Mouse (Mus musculus) liver, embryonic 12.5 days (tissue): ENCODE measurements around the gene Ehmt1. TPM values are rescaled to one million over a fixed set of nuclear protein-coding genes. Genes with fewer than 3 reads are reported as not detected.
A peak's percentile ranks its signal among the peaks of the same experiment; 100 is the strongest.

Source experiments
- ATAC-seq: fragments of 200-750 bp; cut with Nextera tagmentation; 2 replicates; pipeline ENCODE4 v1.8.0; 2017; ENCODE audit warnings: moderate number of reproducible peaks, mild to moderate bottlenecking, moderate library complexity
- H3K27ac ChIP-seq: fragments of 300-500 bp; sonication (generic); 2 replicates; pipeline ENCODE4 v1.5.1; 2016; ENCODE audit warnings: mild to moderate bottlenecking
- H3K27me3 ChIP-seq: fragments of 300-500 bp; sonication (generic); replicated peaks from 2 replicates; pipeline ENCODE4 v1.6.1; 2016; ENCODE audit warnings: mild to moderate bottlenecking, moderate library complexity
- H3K36me3 ChIP-seq: fragments of 300-500 bp; sonication (generic); 2 replicates; pipeline ENCODE4 v1.6.1; 2016; ENCODE audit warnings: mild to moderate bottlenecking, moderate library complexity
- H3K4me1 ChIP-seq: fragments of 300-500 bp; sonication (generic); 2 replicates; pipeline ENCODE4 v1.6.1; 2016
- H3K4me2 ChIP-seq: fragments of 300-500 bp; sonication (generic); 2 replicates; pipeline ENCODE4 v1.6.1; 2016; ENCODE audit warnings: mild to moderate bottlenecking, moderate library complexity
- H3K4me3 ChIP-seq: fragments of 300-500 bp; sonication (generic); 2 replicates; pipeline ENCODE4 v1.5.1; 2016; ENCODE audit warnings: mild to moderate bottlenecking, moderate library complexity
- H3K9ac ChIP-seq: fragments of 300-500 bp; sonication (generic); 2 replicates; pipeline ENCODE4 v1.6.1; 2016; ENCODE audit warnings: mild to moderate bottlenecking, moderate library complexity
- H3K9me3 ChIP-seq: fragments of 300-500 bp; sonication (generic); replicated peaks from 2 replicates; pipeline ENCODE4 v1.6.1; 2016; ENCODE audit warnings: mild to moderate bottlenecking, moderate library complexity
- WGBS: fragments of 180-500 bp; shearing (Covaris S2); methylation state at CpG from one replicate; pipeline ENCODE4 v1.1.7; 2016; ENCODE audit not compliant: insufficient replicate concordance; 5-methylcytosine and 5-hydroxymethylcytosine counted together
- polyA plus RNA-seq: library from polyadenylated mRNA; unstranded; fragments of >200 nt; fragmentation: Nextera tagmentation; extraction: Ambion mirVana; gene quantifications from 2 replicates; pipeline ENCODE4 v1.2.1, GENCODE M21; 2016

Gene Ehmt1
- polyA plus RNA-seq, 1 experiment from 2014 or later, result 31.7 TPM

- no peak overlapping the region for H3K9ac ChIP-seq
- H3K27me3 ChIP-seq, result no peaks in the 10 kb centered on the region
- H3K9me3 ChIP-seq, result no peaks in the 10 kb centered on the region
- 19% methylated on average over 2 of the region's 2 CpGs for WGBS
- H3K27ac ChIP-seq, result no peak overlapping the region; the same call in 1 of the 2 replicates
- no peak overlapping the region for H3K4me3 ChIP-seq
- peaks cover 46% of the 10 kb centered on the region for H3K4me1 ChIP-seq
- no peak overlapping the region for H3K4me2 ChIP-seq
- H3K36me3 ChIP-seq, result no peaks in the 10 kb centered on the region
- no peak for ATAC-seq
Measured at GRCm38 (mm10) chr2:24905653-24906155, 13.7 kb downstream of the Ehmt1 start.

GRCm38 (mm10) chr2:24904823-24905652, 14.4 kb downstream of the Ehmt1 start:
- H3K4me2 ChIP-seq, result no peak overlapping the region
- no peak overlapping the region for H3K9ac ChIP-seq
- no peaks in the 10 kb centered on the region for H3K36me3 ChIP-seq
- H3K27ac ChIP-seq, result no peak overlapping the region
- no peaks in the 10 kb centered on the region for H3K27me3 ChIP-seq
- ATAC-seq, result no peak
- H3K4me1 ChIP-seq, result peaks cover 51% of the 10 kb centered on the region
- H3K4me3 ChIP-seq, result no peak overlapping the region
- H3K9me3 ChIP-seq, result no peaks in the 10 kb centered on the region
- 82% methylated on average over 11 of the region's 11 CpGs for WGBS

GRCm38 (mm10) chr2:24902999-24903398, 16.4 kb downstream of the Ehmt1 start:
- Histone ChIP-seq H3K4me3 (no peak overlapping the region), H3K9me3 (no peaks in the 10 kb centered on the region), H3K27ac (no peak overlapping the region), H3K9ac (no peak overlapping the region), H3K4me1 (peaks cover 51% of the 10 kb centered on the region), H3K4me2 (no peak overlapping the region), H3K36me3 (peaks cover 8% of the 10 kb centered on the region), H3K27me3 (no peaks in the 10 kb centered on the region)
- no peak for ATAC-seq
- 71% methylated on average over 6 of the region's 6 CpGs for WGBS

- H3K9ac ChIP-seq, result no peak overlapping the region
- no peaks in the 10 kb centered on the region for H3K27me3 ChIP-seq
- 72% methylated on average over 5 of the region's 5 CpGs for WGBS
- peaks cover 41% of the 10 kb centered on the region for H3K4me1 ChIP-seq
- no peak overlapping the region for H3K27ac ChIP-seq
- no peaks in the 10 kb centered on the region for H3K9me3 ChIP-seq
- peaks cover 13% of the 10 kb centered on the region for H3K36me3 ChIP-seq
- no peak overlapping the region for H3K4me3 ChIP-seq
- no peak overlapping the region for H3K4me2 ChIP-seq
- no peak for ATAC-seq
Measured at GRCm38 (mm10) chr2:24901055-24901454, 18.4 kb downstream of the Ehmt1 start.

- Histone ChIP-seq H3K9ac (no peak overlapping the region), H3K27ac (no peak overlapping the region), H3K9me3 (no peaks in the 10 kb centered on the region), H3K4me1 (peaks cover 42% of the 10 kb centered on the region), H3K4me3 (no peak overlapping the region), H3K36me3 (peaks cover 13% of the 10 kb centered on the region), H3K27me3 (no peaks in the 10 kb centered on the region), H3K4me2 (no peak overlapping the region)
- WGBS, result 85% methylated on average over 2 of the region's 2 CpGs
- no peak for ATAC-seq
Measured at GRCm38 (mm10) chr2:24899292-24899691, 20.1 kb downstream of the Ehmt1 start.

GRCm38 (mm10) chr2:24896761-24897160, 22.7 kb downstream of the Ehmt1 start:
- 63% methylated on average over 4 of the region's 4 CpGs for WGBS

GRCm38 (mm10) chr2:24894211-24894610, 25.2 kb downstream of the Ehmt1 start:
- 61% methylated on average over 1 of the region's 1 CpGs for WGBS
- Histone ChIP-seq H3K4me2 (no peak overlapping the region), H3K9ac (no peak overlapping the region), H3K27me3 (no peaks in the 10 kb centered on the region), H3K4me3 (no peak overlapping the region), H3K4me1 (peaks cover 46% of the 10 kb centered on the region), H3K27ac (no peak overlapping the region), H3K9me3 (no peaks in the 10 kb centered on the region), H3K36me3 (peaks cover 9% of the 10 kb centered on the region)
- ATAC-seq, result no peak

More at GRCm38 (mm10) chr2:24896761-24897160, 22.7 kb downstream of the Ehmt1 start:
- H3K4me1 ChIP-seq, result peaks cover 42% of the 10 kb centered on the region
- no peak overlapping the region for H3K4me2 ChIP-seq
- ATAC-seq, result no peak
- H3K27ac ChIP-seq, result no peak overlapping the region
- no peaks in the 10 kb centered on the region for H3K27me3 ChIP-seq
- no peak overlapping the region for H3K4me3 ChIP-seq
- peaks cover 13% of the 10 kb centered on the region for H3K36me3 ChIP-seq
- H3K9ac ChIP-seq, result no peak overlapping the region
- H3K9me3 ChIP-seq, result no peaks in the 10 kb centered on the region

GRCm38 (mm10) chr2:24892318-24892717, 27.1 kb downstream of the Ehmt1 start:
- Histone ChIP-seq H3K9me3 (no peaks in the 10 kb centered on the region), H3K27me3 (no peaks in the 10 kb centered on the region), H3K27ac (no peak overlapping the region), H3K4me2 (no peak overlapping the region), H3K9ac (no peak overlapping the region), H3K4me1 (peaks cover 46% of the 10 kb centered on the region), H3K36me3 (no peaks in the 10 kb centered on the region), H3K4me3 (no peak overlapping the region)
- WGBS, result 81% methylated on average over 5 of the region's 5 CpGs
- ATAC-seq, result no peak

GRCm38 (mm10) chr2:24890541-24891447, 28.6 kb downstream of the Ehmt1 start:
- Histone ChIP-seq H3K9ac (no peak overlapping the region), H3K36me3 (peaks cover 12% of the 10 kb centered on the region), H3K9me3 (no peaks in the 10 kb centered on the region), H3K4me2 (no peak overlapping the region), H3K4me3 (no peak overlapping the region), H3K4me1 (peaks cover 46% of the 10 kb centered on the region), H3K27ac (no peak overlapping the region), H3K27me3 (no peaks in the 10 kb centered on the region)
- ATAC-seq, result peak; percentile 70; the same call in 1 of the 2 replicates
- 56% methylated on average over 6 of the region's 6 CpGs for WGBS

- no peak for ATAC-seq
- Histone ChIP-seq H3K27me3 (no peaks in the 10 kb centered on the region), H3K4me1 (peaks cover 33% of the 10 kb centered on the region), H3K27ac (no peak overlapping the region), H3K4me3 (no peak overlapping the region), H3K9me3 (no peaks in the 10 kb centered on the region), H3K9ac (no peak overlapping the region), H3K4me2 (no peak overlapping the region), H3K36me3 (peaks cover 28% of the 10 kb centered on the region)
- 76% methylated on average over 5 of the region's 5 CpGs for WGBS
Measured at GRCm38 (mm10) chr2:24888895-24889294, 30.5 kb downstream of the Ehmt1 start.

GRCm38 (mm10) chr2:24880686-24881085, 38.7 kb downstream of the Ehmt1 start:
- WGBS, result 83% methylated on average over 2 of the region's 2 CpGs
- peaks cover 60% of the 10 kb centered on the region for H3K36me3 ChIP-seq
- H3K4me2 ChIP-seq, result no peak overlapping the region
- no peak for ATAC-seq
- H3K4me3 ChIP-seq, result no peak overlapping the region
- no peaks in the 10 kb centered on the region for H3K4me1 ChIP-seq
- no peaks in the 10 kb centered on the region for H3K9me3 ChIP-seq
- H3K27ac ChIP-seq, result no peak overlapping the region
- H3K27me3 ChIP-seq, result no peaks in the 10 kb centered on the region
- H3K9ac ChIP-seq, result no peak overlapping the region

GRCm38 (mm10) chr2:24870952-24871351, 48.5 kb downstream of the Ehmt1 start:
- no peak overlapping the region for H3K27ac ChIP-seq
- no peak overlapping the region for H3K4me2 ChIP-seq
- no peak overlapping the region for H3K4me3 ChIP-seq
- H3K9me3 ChIP-seq, result no peaks in the 10 kb centered on the region
- peaks cover 59% of the 10 kb centered on the region for H3K36me3 ChIP-seq
- no peaks in the 10 kb centered on the region for H3K4me1 ChIP-seq
- ATAC-seq, result no peak
- no peaks in the 10 kb centered on the region for H3K27me3 ChIP-seq
- no peak overlapping the region for H3K9ac ChIP-seq
- WGBS, result 83% methylated on average over 1 of the region's 1 CpGs
